Comparison of ENCODE assay signal across 34 mouse cellular contexts in genomic region chr6:84628831-84629230, GRCm38 (mm10).
"Had no signal": no experiment of that assay in that cellular context is flagged by ENCODE, and none has a peak within 500 bp of the region (broad histone marks: within the 10 kb centered on the region; RNA-seq: fewer than 3 reads in every experiment).

No protein-coding gene starts in this region.

- H3K27ac ChIP-seq: heart, embryonic 13.5 days; heart, embryonic 15.5 days; hindbrain, embryonic 10.5 days; hindbrain, embryonic 12.5 days; hindbrain, embryonic 13.5 days; hindbrain, embryonic 14.5 days; hindbrain, embryonic 15.5 days; hindbrain, postnatal 0 days; intestine, embryonic 15.5 days; kidney, embryonic 15.5 days; kidney, postnatal 0 days; layer of hippocampus, adult 2 months; left cerebral cortex, adult 2 months had no signal

- H3K4me3 ChIP-seq: heart, embryonic 12.5 days; heart, embryonic 13.5 days; heart, embryonic 15.5 days; hindbrain, embryonic 10.5 days; hindbrain, embryonic 12.5 days; hindbrain, embryonic 13.5 days; hindbrain, embryonic 15.5 days; intestine, embryonic 15.5 days; kidney, embryonic 15.5 days; layer of hippocampus, adult 2 months; left cerebral cortex, adult 2 months had no signal

- H3K9ac ChIP-seq: heart, embryonic 12.5 days; heart, embryonic 13.5 days; heart, embryonic 15.5 days; hindbrain, embryonic 12.5 days; hindbrain, embryonic 13.5 days; hindbrain, embryonic 14.5 days; hindbrain, embryonic 15.5 days; intestine, embryonic 15.5 days; kidney, embryonic 15.5 days had no signal

- H3K27me3 ChIP-seq: heart, embryonic 12.5 days; heart, embryonic 13.5 days; heart, embryonic 15.5 days; hindbrain, embryonic 12.5 days; hindbrain, embryonic 13.5 days; hindbrain, embryonic 15.5 days; intestine, embryonic 15.5 days; kidney, embryonic 15.5 days had no signal

- DNase-seq: heart, postnatal 10 days; heart, postnatal 14 days; heart, postnatal 36 days; heart, postnatal 4 days; kidney, adult 11 months; kidney, adult 18-20 months; kidney, adult 2 months; kidney, adult 8-10 months; kidney, adult 9 months; kidney, postnatal 10 days; kidney, postnatal 14 days; kidney, postnatal 25 days; kidney, postnatal 36 days; kidney, postnatal 4 days; layer of hippocampus, adult 9-11 months; layer of hippocampus, postnatal 36 days had no signal

- H3K4me1 ChIP-seq: heart, embryonic 15.5 days; hindbrain, embryonic 10.5 days; hindbrain, embryonic 12.5 days; hindbrain, embryonic 13.5 days; hindbrain, embryonic 15.5 days; kidney, embryonic 15.5 days had no signal

- H3K4me2 ChIP-seq: heart, embryonic 11.5 days; heart, embryonic 12.5 days; heart, embryonic 13.5 days; heart, embryonic 15.5 days; hindbrain, embryonic 12.5 days; hindbrain, embryonic 13.5 days; hindbrain, embryonic 14.5 days; hindbrain, embryonic 15.5 days; intestine, embryonic 15.5 days; kidney, embryonic 15.5 days had no signal

- ATAC-seq: hindbrain, embryonic 16.5 days; hindbrain, postnatal 0 days; inflammation-experienced regulatory T-cells, adult 6 months; intestine, embryonic 15.5 days; intestine, embryonic 16.5 days had no signal

- H3K36me3 ChIP-seq: heart, embryonic 12.5 days; heart, embryonic 13.5 days; heart, embryonic 15.5 days; hindbrain, embryonic 10.5 days; hindbrain, embryonic 12.5 days; hindbrain, embryonic 13.5 days; hindbrain, embryonic 15.5 days; intestine, embryonic 15.5 days; kidney, embryonic 15.5 days had no signal

- H3K9me3 ChIP-seq: heart, embryonic 12.5 days; heart, embryonic 13.5 days; heart, embryonic 15.5 days; hindbrain, embryonic 10.5 days; hindbrain, embryonic 12.5 days; hindbrain, embryonic 13.5 days; hindbrain, embryonic 15.5 days; intestine, embryonic 15.5 days; kidney, embryonic 15.5 days had no signal
